Mouse (Mus musculus) limb, embryonic 11.5 days (tissue): Measurements from ENCODE around the gene Eng. TPM values are rescaled to one million over a fixed set of nuclear protein-coding genes. Genes with fewer than 3 reads are reported as not detected.

Experiments used
- ATAC-seq: fragments of 200-750 bp; cut with Nextera tagmentation; 2 replicates; pipeline ENCODE4 v1.8.0; 2017; ENCODE audit warnings: low read depth; ENCODE audit not compliant: insufficient number of reproducible peaks, low FRiP score, low TSS enrichment
- DNase-seq: peaks from one replicate; pipeline ENCODE4 v3.0.0-alpha.2; 2015; ENCODE audit warnings: low spot score
- H3K27ac ChIP-seq: fragments of 300-500 bp; sonication (generic); replicated peaks from 2 replicates; pipeline ENCODE4 v1.5.1; 2014; ENCODE audit warnings: low read depth, mild to moderate bottlenecking, low read length
- H3K27me3 ChIP-seq: fragments of 300-500 bp; sonication (generic); 2 replicates; pipeline ENCODE4 v1.6.1; 2014; ENCODE audit warnings: mild to moderate bottlenecking, low read length, mixed read lengths; ENCODE audit not compliant: control insufficient read depth, insufficient read depth
- H3K36me3 ChIP-seq: fragments of 300-500 bp; sonication (generic); 2 replicates; pipeline ENCODE4 v1.6.1; 2014; ENCODE audit warnings: mild to moderate bottlenecking, low read length, moderate library complexity, mixed read lengths; ENCODE audit not compliant: control insufficient read depth, insufficient read depth
- H3K4me1 ChIP-seq: fragments of 300-500 bp; sonication (generic); 2 replicates; pipeline ENCODE4 v1.6.1; 2014; ENCODE audit warnings: low read length, mixed read lengths; ENCODE audit not compliant: control insufficient read depth, insufficient read depth
- H3K4me2 ChIP-seq: fragments of 300-500 bp; sonication (generic); 2 replicates; pipeline ENCODE4 v1.6.1; 2014; ENCODE audit warnings: low read depth, mild to moderate bottlenecking, moderate library complexity; ENCODE audit not compliant: severe bottlenecking
- H3K4me3 ChIP-seq: fragments of 300-500 bp; sonication (generic); 2 replicates; pipeline ENCODE4 v1.5.1; 2014; ENCODE audit warnings: low read depth, low read length
- H3K9ac ChIP-seq: fragments of 300-500 bp; sonication (generic); 2 replicates; pipeline ENCODE4 v1.6.1; 2014; ENCODE audit warnings: mild to moderate bottlenecking, low read length
- H3K9me3 ChIP-seq: fragments of 300-500 bp; sonication (generic); 2 replicates; pipeline ENCODE4 v1.6.1; 2016; ENCODE audit warnings: low read length; ENCODE audit not compliant: control insufficient read depth
- WGBS: fragments of 180-500 bp; shearing (Covaris S2); extraction: QIAGEN DNeasy Blood & Tissue Kit; methylation state at CpG from one replicate; pipeline ENCODE4 v1.1.7; 2014; 5-methylcytosine and 5-hydroxymethylcytosine counted together
- polyA plus RNA-seq: library from polyadenylated mRNA; unstranded; fragments of >200 nt; fragmentation: Nextera tagmentation; extraction: Ambion mirVana; gene quantifications from 2 replicates; pipeline ENCODE4 v1.2.1, GENCODE M21; 2014

Gene Eng
- polyA plus RNA-seq, 1 experiment from 2014 or later = 19.3 TPM

DNA sequence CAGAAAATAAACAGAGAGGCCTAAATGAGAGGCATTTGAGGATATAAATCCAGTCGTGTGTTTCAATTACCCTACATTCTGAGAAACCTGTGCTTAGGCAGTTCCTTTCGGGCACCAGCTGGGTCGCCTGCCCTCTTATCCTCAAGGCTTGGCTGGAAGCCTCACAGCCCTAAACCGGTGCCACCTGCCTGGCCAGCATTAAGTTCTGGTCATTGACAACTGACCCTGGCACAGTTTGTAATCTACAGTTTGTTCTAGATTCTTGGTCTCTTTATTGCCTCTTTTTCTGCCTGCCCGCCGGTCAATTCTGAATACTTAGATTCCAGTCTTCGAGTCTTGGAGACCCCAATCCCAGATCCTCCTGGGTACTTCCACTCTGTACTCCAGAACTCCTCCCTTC is 46.9 kb downstream of the Eng start:
- H3K27ac ChIP-seq = no peak overlapping the region

DNA sequence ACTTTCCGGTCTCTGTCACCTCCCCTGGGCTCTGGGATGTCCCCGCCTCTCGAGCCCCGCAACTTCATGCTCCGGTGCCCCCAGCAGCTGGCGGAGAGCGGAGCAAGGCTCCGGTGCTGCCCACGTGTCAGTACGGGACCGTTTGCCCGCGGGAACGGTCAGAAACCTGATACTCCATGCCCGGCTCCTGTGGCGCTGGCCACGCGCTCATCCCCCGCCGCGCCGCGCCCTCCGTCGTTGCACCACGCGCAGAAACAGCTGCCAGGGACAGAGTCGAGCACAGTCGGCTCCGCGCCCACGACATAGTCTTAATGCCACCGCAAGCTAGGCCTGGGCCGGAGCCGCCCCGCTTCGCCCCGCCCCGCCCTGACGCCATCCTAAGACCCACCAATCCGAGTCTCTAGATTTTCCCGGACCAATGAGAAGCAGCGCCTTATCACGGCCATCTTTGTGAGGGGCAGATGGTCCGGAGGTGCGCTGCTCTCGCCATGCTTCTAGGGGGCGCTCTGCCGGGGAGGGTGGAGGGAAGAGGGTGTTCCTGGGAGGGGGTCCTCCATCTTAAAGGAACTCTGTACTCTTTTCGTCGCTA is 47.5 kb downstream of the Eng start:
- peak overlapping the region; percentile 61 for H3K4me3 ChIP-seq
- H3K4me2 ChIP-seq = peak overlapping the region; percentile 79
- 0 out of 2 replicates have a peak overlapping the region, but pooled peaks have one; percentile 1 for H3K27ac ChIP-seq
- H3K9ac ChIP-seq = peak overlapping the region; percentile 84
- DNase-seq = peak; percentile 99
- WGBS = under 1% methylated on average over 51 of the region's 51 CpGs
- peak; percentile 96 for ATAC-seq
- no peaks in the 10 kb centered on the region for H3K36me3 ChIP-seq
- peaks cover 3% of the 10 kb centered on the region; the same call in 1 of the 2 replicates for H3K4me1 ChIP-seq
- no peaks in the 10 kb centered on the region for H3K27me3 ChIP-seq
- no peaks in the 10 kb centered on the region for H3K9me3 ChIP-seq

More for the DNA sequence above, 46.9 kb downstream of the Eng start:
- DNase-seq (no peak), ATAC-seq (no peak)
- Histone ChIP-seq H3K36me3 (no peaks in the 10 kb centered on the region), H3K27me3 (no peaks in the 10 kb centered on the region), H3K4me3 (peak overlapping the region; percentile 61), H3K9ac (peak overlapping the region; percentile 84; the same call in 1 of the 2 replicates), H3K9me3 (no peaks in the 10 kb centered on the region), H3K4me1 (peaks cover 3% of the 10 kb centered on the region; the same call in 1 of the 2 replicates), H3K4me2 (peak overlapping the region; percentile 79)
- WGBS = 29% methylated on average over 7 of the region's 7 CpGs

DNA sequence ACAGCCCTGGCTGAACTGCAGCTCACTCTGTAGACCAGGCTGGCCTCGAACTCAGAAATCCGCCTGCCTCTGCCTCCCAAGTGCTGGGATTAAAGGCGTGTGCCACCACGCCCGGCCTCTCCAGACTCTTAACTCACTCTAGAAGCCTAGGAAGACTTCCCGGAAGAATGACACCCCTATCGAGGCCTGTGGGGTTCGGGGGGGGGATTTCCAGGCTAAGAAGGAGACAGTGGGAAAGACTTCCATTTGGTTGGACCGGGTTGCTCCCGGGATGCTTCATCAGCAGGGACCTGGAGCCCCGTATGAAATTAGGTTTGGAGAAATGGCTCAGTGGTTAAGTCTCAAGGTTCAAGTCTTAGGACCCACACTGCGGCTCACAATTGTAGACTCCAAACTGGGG is 48.3 kb downstream of the Eng start:
- no peak overlapping the region for H3K27ac ChIP-seq
- WGBS = 89% methylated on average over 12 of the region's 12 CpGs
- H3K4me1 ChIP-seq = peaks cover 3% of the 10 kb centered on the region; the same call in 1 of the 2 replicates
- H3K36me3 ChIP-seq = no peaks in the 10 kb centered on the region
- H3K9ac ChIP-seq = peak overlapping the region; percentile 5; the same call in 1 of the 2 replicates
- no peaks in the 10 kb centered on the region for H3K9me3 ChIP-seq
- no peak for DNase-seq
- peak overlapping the region; percentile 79; the same call in 1 of the 2 replicates for H3K4me2 ChIP-seq
- ATAC-seq = no peak
- no peaks in the 10 kb centered on the region for H3K27me3 ChIP-seq
- H3K4me3 ChIP-seq = peak overlapping the region; percentile 61; the same call in 1 of the 2 replicates

GRCm38 (mm10) chr2:32699680-32700079 is 53.3 kb downstream of the Eng start:
- WGBS = 80% methylated on average over 6 of the region's 6 CpGs

GRCm38 (mm10) chr2:32700966-32701743 is 54.8 kb downstream of the Eng start:
- Histone ChIP-seq H3K9ac (no peak overlapping the region), H3K9me3 (no peaks in the 10 kb centered on the region), H3K4me1 (no peaks in the 10 kb centered on the region), H3K36me3 (peaks cover 16% of the 10 kb centered on the region), H3K4me3 (no peak overlapping the region), H3K4me2 (no peak overlapping the region), H3K27me3 (no peaks in the 10 kb centered on the region), H3K27ac (no peak overlapping the region)
- ATAC-seq (no peak), DNase-seq (no peak)
- WGBS = 88% methylated on average over 14 of the region's 14 CpGs

More at GRCm38 (mm10) chr2:32699680-32700079, 53.3 kb downstream of the Eng start:
- Histone ChIP-seq H3K4me2 (no peak overlapping the region), H3K27ac (no peak overlapping the region), H3K4me1 (no peaks in the 10 kb centered on the region), H3K9ac (no peak overlapping the region), H3K36me3 (peaks cover 7% of the 10 kb centered on the region; the same call in 1 of the 2 replicates), H3K4me3 (no peak overlapping the region), H3K9me3 (no peaks in the 10 kb centered on the region), H3K27me3 (no peaks in the 10 kb centered on the region)
- no peak for ATAC-seq
- DNase-seq = no peak

- H3K4me3 ChIP-seq = no peak overlapping the region
- no peak overlapping the region for H3K9ac ChIP-seq
- no peak overlapping the region for H3K27ac ChIP-seq
- ATAC-seq = no peak
- no peaks in the 10 kb centered on the region for H3K4me1 ChIP-seq
- no peak for DNase-seq
- H3K27me3 ChIP-seq = no peaks in the 10 kb centered on the region
- 96% methylated on average over 8 of the region's 8 CpGs for WGBS
- no peaks in the 10 kb centered on the region for H3K9me3 ChIP-seq
- peaks cover 25% of the 10 kb centered on the region for H3K36me3 ChIP-seq
- H3K4me2 ChIP-seq = no peak overlapping the region
These were observed 56.7 kb downstream of the Eng start for GRCm38 (mm10) chr2:32703046-32703445.

GRCm38 (mm10) chr2:32704021-32704421 is 57.6 kb downstream of the Eng start, which contains the start of gene Fpgs:
Gene Fpgs (minus strand): TSS chr2:32704145.
- no peak within 1 kb of the TSS for H3K27ac ChIP-seq
- H3K4me1 ChIP-seq = no peaks in the 10 kb centered on the region
- H3K36me3 ChIP-seq = peaks cover 31% of the 10 kb centered on the region
- no peak for ATAC-seq
- no peaks in the 10 kb centered on the region for H3K9me3 ChIP-seq
- no peaks in the 10 kb centered on the region for H3K27me3 ChIP-seq
- no peak within 1 kb of the TSS for H3K9ac ChIP-seq
- H3K4me2 ChIP-seq = no peak within 1 kb of the TSS
- H3K4me3 ChIP-seq = no peak within 1 kb of the TSS
- WGBS = 77% methylated on average over 2 of the region's 2 CpGs
- no peak for DNase-seq

DNA sequence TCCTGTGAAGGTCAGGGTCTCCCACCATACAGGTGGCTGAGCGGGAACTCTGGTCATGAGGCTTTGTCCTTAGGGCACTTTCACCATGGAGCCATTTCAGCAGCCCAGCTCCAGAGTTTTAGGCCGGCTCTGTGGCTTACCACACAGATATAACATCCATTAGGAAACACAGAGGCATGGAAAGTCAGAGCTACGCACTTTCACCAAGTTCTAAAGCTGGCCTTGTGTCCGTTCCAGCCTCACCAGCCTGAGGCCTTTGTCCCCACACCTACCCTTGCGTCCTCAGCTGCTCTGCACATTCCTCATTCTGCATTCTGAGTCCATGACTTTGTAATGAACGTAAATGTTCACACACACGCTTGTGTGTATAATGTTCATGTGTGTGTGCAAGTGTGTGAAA is 58.6 kb downstream of the Eng start:
- Histone ChIP-seq H3K9ac (no peak overlapping the region), H3K4me2 (no peak overlapping the region), H3K27me3 (no peaks in the 10 kb centered on the region), H3K36me3 (peaks cover 39% of the 10 kb centered on the region), H3K27ac (no peak overlapping the region), H3K4me1 (no peaks in the 10 kb centered on the region), H3K4me3 (no peak overlapping the region), H3K9me3 (no peaks in the 10 kb centered on the region)
- ATAC-seq = no peak
- no peak for DNase-seq
- WGBS = 91% methylated on average over 7 of the region's 7 CpGs
